Mouse (Mus musculus) neural tube, embryonic 15.5 days (tissue): ENCODE results near the gene Fastkd2. TPM values are rescaled to one million over a fixed set of nuclear protein-coding genes. Genes with fewer than 3 reads are reported as not detected.

Experiments used
- ATAC-seq: fragments of 200-750 bp; cut with Nextera tagmentation; 2 replicates; pipeline ENCODE4 v1.8.0; 2017; ENCODE audit warnings: mild to moderate bottlenecking, moderate TSS enrichment, moderate library complexity; ENCODE audit not compliant: low FRiP score
- H3K27ac ChIP-seq: fragments of 300-500 bp; sonication (generic); replicated peaks from 2 replicates; pipeline ENCODE4 v1.5.1; 2015; ENCODE audit warnings: mild to moderate bottlenecking, inconsistent platforms
- H3K27me3 ChIP-seq: fragments of 300-500 bp; sonication (generic); replicated peaks from 2 replicates; pipeline ENCODE4 v1.6.1; 2015; ENCODE audit warnings: inconsistent platforms
- H3K36me3 ChIP-seq: fragments of 300-500 bp; sonication (generic); 2 replicates; pipeline ENCODE4 v1.6.1; 2015; ENCODE audit warnings: inconsistent platforms
- H3K4me1 ChIP-seq: fragments of 300-500 bp; sonication (generic); 2 replicates; pipeline ENCODE4 v1.6.1; 2015; ENCODE audit warnings: inconsistent platforms
- H3K4me2 ChIP-seq: fragments of 300-500 bp; sonication (generic); 2 replicates; pipeline ENCODE4 v1.6.1; 2015; ENCODE audit warnings: inconsistent platforms, mild to moderate bottlenecking, moderate library complexity
- H3K4me3 ChIP-seq: fragments of 300-500 bp; sonication (generic); replicated peaks from 2 replicates; pipeline ENCODE4 v1.5.1; 2015; ENCODE audit warnings: mild to moderate bottlenecking, inconsistent platforms
- H3K9ac ChIP-seq: fragments of 300-500 bp; sonication (generic); replicated peaks from 2 replicates; pipeline ENCODE4 v1.6.1; 2015; ENCODE audit warnings: mild to moderate bottlenecking, inconsistent platforms
- H3K9me3 ChIP-seq: fragments of 300-500 bp; sonication (generic); replicated peaks from 2 replicates; pipeline ENCODE4 v1.6.1; 2016; ENCODE audit warnings: inconsistent platforms
- whole genome bisulfite sequencing: fragments of 180-500 bp; shearing (Covaris S2); methylation state at CpG from one replicate; pipeline ENCODE4 v1.1.7; 2015; ENCODE audit warnings: mixed read lengths; 5-methylcytosine and 5-hydroxymethylcytosine counted together
- polyA plus RNA-seq: library from polyadenylated mRNA; unstranded; fragments of >200 nt; fragmentation: Nextera tagmentation; extraction: Ambion mirVana; gene quantifications from 2 replicates; pipeline ENCODE4 v1.2.1, GENCODE M21; 2015

The Fastkd2 gene
- polyA plus RNA-seq, 1 experiment from 2014 or later, result 28.6 TPM

- H3K27me3 ChIP-seq, result no peaks in the 10 kb centered on the region
- no peaks in the 10 kb centered on the region for H3K36me3 ChIP-seq
- H3K4me1 ChIP-seq, result peaks cover 40% of the 10 kb centered on the region
- H3K4me2 ChIP-seq, result no peak within 1 kb of the TSS
- H3K27ac ChIP-seq, result no peak within 1 kb of the TSS
- 62% methylated on average over 5 of the region's 5 CpGs for WGBS
- H3K4me3 ChIP-seq, result no peak within 1 kb of the TSS
- ATAC-seq, result no peak
- H3K9ac ChIP-seq, result no peak within 1 kb of the TSS
- no peaks in the 10 kb centered on the region for H3K9me3 ChIP-seq
These were observed 38.8 kb downstream of the Fastkd2 start, which contains the start of gene 4933402D24Rik for GRCm38 (mm10) chr1:63769167-63769566. TSS of gene 4933402D24Rik (minus strand) at chr1:63769267.

DNA sequence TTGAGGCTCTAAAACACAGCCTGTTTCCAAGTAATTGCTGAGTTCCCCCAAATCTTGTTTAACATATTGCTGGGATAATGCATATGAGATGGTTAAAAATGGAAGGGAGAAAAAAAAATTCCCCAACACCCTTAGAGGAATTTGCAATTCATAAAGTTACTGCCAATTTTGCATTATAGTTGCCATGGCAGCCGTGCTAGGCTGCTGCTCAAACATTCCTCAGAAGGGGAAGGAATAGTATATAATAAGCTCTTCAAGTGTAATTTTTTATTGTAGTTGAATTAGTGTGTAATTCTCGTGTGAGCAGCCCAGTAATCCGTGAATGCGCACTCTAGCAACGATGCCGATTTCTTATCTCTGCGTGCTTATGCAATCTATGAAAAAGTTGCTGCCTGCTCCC, 39.9 kb downstream of the Fastkd2 start:
- Histone ChIP-seq H3K4me1 (peaks cover 32% of the 10 kb centered on the region), H3K4me3 (no peak overlapping the region), H3K9me3 (no peaks in the 10 kb centered on the region), H3K9ac (no peak overlapping the region), H3K36me3 (no peaks in the 10 kb centered on the region), H3K4me2 (no peak overlapping the region), H3K27me3 (no peaks in the 10 kb centered on the region), H3K27ac (no peak overlapping the region)
- 50% methylated on average over 7 of the region's 7 CpGs for WGBS
- peak; percentile 78; the same call in 1 of the 2 replicates for ATAC-seq

GRCm38 (mm10) chr1:63776396-63776795, 46.0 kb downstream of the Fastkd2 start:
- no peaks in the 10 kb centered on the region for H3K36me3 ChIP-seq
- no peak overlapping the region for H3K4me3 ChIP-seq
- H3K9me3 ChIP-seq, result no peaks in the 10 kb centered on the region
- H3K4me2 ChIP-seq, result no peak overlapping the region
- 44% methylated on average over 1 of the region's 1 CpGs for WGBS
- no peaks in the 10 kb centered on the region for H3K27me3 ChIP-seq
- no peak overlapping the region for H3K27ac ChIP-seq
- H3K4me1 ChIP-seq, result no peaks in the 10 kb centered on the region
- no peak for ATAC-seq
- no peak overlapping the region for H3K9ac ChIP-seq

DNA sequence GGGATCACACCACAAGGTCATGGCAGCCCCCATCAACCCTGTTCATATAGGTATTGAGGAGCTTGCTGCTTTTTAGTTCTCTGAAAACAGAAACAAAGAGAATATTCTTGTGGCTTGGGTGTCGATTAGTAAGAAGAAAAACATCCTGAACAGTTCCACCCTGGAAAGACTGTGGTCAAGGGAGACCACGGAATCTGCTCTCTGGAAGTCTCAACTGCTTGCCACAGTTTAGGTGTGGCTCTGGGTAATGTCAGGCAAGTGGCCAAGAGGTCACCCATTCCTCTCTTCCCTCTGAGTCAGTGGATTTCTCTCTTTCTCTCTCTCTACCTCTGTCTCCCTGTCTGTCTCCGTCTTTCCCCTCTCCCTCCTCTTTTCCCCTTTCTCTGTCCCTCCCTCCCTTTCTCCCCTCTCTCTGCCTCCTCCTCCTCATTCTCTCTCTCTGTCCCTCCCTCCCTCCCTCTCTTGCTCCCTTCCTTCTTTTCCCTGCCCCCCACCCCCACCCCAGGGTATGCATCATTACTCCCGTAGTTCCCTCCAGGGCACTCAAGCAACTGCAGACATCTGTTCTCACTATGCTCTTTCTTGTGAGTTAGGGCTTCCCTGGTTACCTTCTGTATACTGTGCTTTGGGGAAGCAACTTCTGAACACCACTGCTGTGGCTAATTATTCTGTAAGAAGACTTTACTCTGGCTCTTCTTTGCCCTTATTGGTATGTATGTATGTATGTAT, 46.7 kb downstream of the Fastkd2 start:
- no peaks in the 10 kb centered on the region for H3K9me3 ChIP-seq
- H3K36me3 ChIP-seq, result no peaks in the 10 kb centered on the region
- no peak overlapping the region for H3K27ac ChIP-seq
- no peak overlapping the region for H3K9ac ChIP-seq
- no peak overlapping the region for H3K4me2 ChIP-seq
- no peak for ATAC-seq
- 55% methylated on average over 4 of the region's 4 CpGs for WGBS
- H3K4me3 ChIP-seq, result no peak overlapping the region
- H3K4me1 ChIP-seq, result no peaks in the 10 kb centered on the region
- H3K27me3 ChIP-seq, result no peaks in the 10 kb centered on the region

DNA sequence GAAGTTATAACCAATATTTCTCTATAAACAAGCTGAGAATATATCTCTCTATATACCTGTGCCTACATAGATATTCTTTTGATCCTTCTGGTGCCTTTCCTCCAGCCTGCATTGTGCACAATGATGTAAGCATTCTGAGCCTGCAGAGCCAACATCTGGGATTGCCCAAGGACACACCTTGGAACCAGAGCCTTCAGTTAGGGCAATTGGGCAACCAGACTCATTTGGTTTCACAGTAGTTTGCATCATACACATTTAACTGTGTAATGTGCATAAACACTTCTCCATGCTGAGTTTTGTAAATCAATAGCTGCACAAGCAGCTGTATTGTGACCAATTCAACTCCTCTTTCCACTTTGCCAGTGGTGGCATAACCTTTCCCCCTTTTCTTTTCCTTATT, 63.9 kb downstream of the Fastkd2 start:
- ATAC-seq, result no peak
- Histone ChIP-seq H3K27me3 (no peaks in the 10 kb centered on the region), H3K9ac (no peak overlapping the region), H3K4me1 (no peaks in the 10 kb centered on the region), H3K4me2 (no peak overlapping the region), H3K36me3 (no peaks in the 10 kb centered on the region), H3K9me3 (no peaks in the 10 kb centered on the region), H3K27ac (no peak overlapping the region), H3K4me3 (no peak overlapping the region)

Other genes starting within 250 kb of the Fastkd2 start
- gene Gm39653, start 114.6 kb upstream of the Fastkd2 start, polyA plus RNA-seq, result 0.14 and 0.17 TPM in 2 replicates
- gene Dytn, start 43.7 kb upstream of the Fastkd2 start, polyA plus RNA-seq, result 0.22 and 0.37 TPM in 2 replicates
- 0.20 and 0.42 TPM in 2 replicates for gene Mdh1b, start 296 bp upstream of the Fastkd2 start, polyA plus RNA-seq
- 0.19 and 0.36 TPM in 2 replicates for gene 4933402D24Rik, start 38.7 kb downstream of the Fastkd2 start, polyA plus RNA-seq